Mouse (Mus musculus): ENCODE data around the gene 3100002H09Rik. TPM values are rescaled to one million over a fixed set of nuclear protein-coding genes. Genes with fewer than 3 reads are reported as not detected.

The 3100002H09Rik gene
- polyA plus RNA-seq, 1 experiment from 2014 or later, result not detected

DNA sequence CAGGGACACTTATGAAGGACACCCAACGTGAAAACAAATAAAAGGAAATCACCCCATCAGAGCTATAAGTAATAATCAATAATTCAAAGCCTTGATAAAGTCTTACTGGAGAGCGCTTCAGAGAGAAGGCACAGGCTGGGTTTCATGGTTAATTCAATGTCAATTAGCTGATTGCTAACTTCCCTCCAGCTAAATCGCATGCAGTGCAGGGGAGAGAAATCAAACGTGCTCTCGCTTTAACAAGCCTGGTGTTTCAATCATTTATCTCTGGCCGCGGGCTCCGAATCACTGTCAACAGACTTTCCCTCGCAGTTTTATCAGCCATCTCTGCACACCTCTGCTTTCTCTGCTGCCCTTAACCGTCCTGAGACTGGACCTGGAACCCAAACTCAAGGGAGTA lies 22.3 kb upstream of the 3100002H09Rik start:
- no peaks in the 10 kb centered on the region; the same call in 1 of the 2 replicates for H3K27me3 ChIP-seq (replicated peaks; ENCODE audit: insufficient read depth, low read length)
- no peaks in the 10 kb centered on the region for H3K36me3 ChIP-seq (ENCODE audit: insufficient read depth, low read length)
- ATAC-seq (no peak), DNase-seq (ENCODE audit: low spot score) (no peak)
- H3K4me3 ChIP-seq (ENCODE audit: low read depth, low read length), result no peak overlapping the region
- WGBS, result 72% methylated on average over 10 of the region's 10 CpGs
- H3K9me3 ChIP-seq (ENCODE audit: low read length), result no peaks in the 10 kb centered on the region
- no peak overlapping the region for H3K4me2 ChIP-seq (replicated peaks; ENCODE audit: low read depth, low read length)
- no peaks in the 10 kb centered on the region for H3K4me1 ChIP-seq (ENCODE audit: insufficient read depth, low read depth, low read length)
- no peak overlapping the region for H3K27ac ChIP-seq (ENCODE audit: low read length)
- no peak overlapping the region for H3K9ac ChIP-seq (replicated peaks; ENCODE audit: low read depth)
- TF ChIP-seq CTCF (IDR thresholded peaks at IDR 0.05) (no peak), EP300 (IDR thresholded peaks at IDR 0.05) (no peak)

DNA sequence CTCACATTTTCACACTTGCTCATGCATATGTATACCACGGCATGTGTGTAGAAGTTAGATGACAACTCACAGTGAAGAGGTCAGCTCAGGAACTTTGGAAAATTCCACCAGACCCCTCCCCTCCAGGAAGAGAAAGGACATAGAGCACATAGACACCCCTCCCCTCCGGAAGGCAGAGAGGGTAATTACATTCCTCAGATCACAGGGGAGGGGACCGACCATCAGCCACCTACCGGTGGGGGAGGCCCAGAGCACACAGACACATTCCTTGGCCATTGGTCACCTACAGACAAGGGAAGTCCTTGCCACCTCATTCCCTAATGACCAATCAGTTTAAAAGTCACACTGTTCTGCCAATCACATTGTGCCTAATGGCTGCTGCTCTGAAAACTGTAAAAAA lies 20.9 kb upstream of the 3100002H09Rik start:
- H3K27ac ChIP-seq (ENCODE audit: low read length), result no peak overlapping the region
- no peak overlapping the region for H3K9ac ChIP-seq (replicated peaks; ENCODE audit: low read depth)
- no peaks in the 10 kb centered on the region for H3K9me3 ChIP-seq (ENCODE audit: low read length)
- 41% methylated on average over 4 of the region's 4 CpGs for WGBS
- H3K4me3 ChIP-seq (ENCODE audit: low read depth, low read length), result no peak overlapping the region
- ATAC-seq (no peak), DNase-seq (ENCODE audit: low spot score) (no peak)
- no peaks in the 10 kb centered on the region for H3K4me1 ChIP-seq (ENCODE audit: insufficient read depth, low read depth, low read length)
- no peak overlapping the region for H3K4me2 ChIP-seq (replicated peaks; ENCODE audit: low read depth, low read length)
- no peaks in the 10 kb centered on the region for H3K36me3 ChIP-seq (ENCODE audit: insufficient read depth, low read length)
- no peaks in the 10 kb centered on the region; the same call in 1 of the 2 replicates for H3K27me3 ChIP-seq (replicated peaks; ENCODE audit: insufficient read depth, low read length)
- TF ChIP-seq CTCF (IDR thresholded peaks at IDR 0.05) (no peak), EP300 (IDR thresholded peaks at IDR 0.05) (no peak)

DNA sequence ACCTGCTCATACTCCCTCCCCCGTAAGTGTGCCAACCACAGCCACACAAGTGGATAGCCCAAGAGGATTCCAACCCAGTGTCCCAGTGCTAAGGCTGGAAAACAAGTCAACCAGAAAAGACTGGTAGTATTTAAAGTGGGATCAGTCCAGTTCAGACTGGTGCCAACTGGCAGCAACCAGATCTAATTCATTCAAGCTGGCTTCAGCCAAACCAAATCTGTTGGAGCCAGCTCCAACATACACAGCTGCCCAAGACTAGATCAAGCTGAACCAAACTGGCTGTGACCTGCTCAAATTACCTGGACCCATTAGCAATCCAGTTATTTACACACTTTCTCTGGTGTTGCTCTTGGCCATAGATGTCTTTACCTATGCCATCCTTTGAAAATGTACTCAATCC lies 16.2 kb upstream of the 3100002H09Rik start:
- Histone ChIP-seq H3K27ac (ENCODE audit: low read length) (no peak overlapping the region), H3K9ac (replicated peaks; ENCODE audit: low read depth) (no peak overlapping the region), H3K27me3 (replicated peaks; ENCODE audit: insufficient read depth, low read length) (no peaks in the 10 kb centered on the region), H3K36me3 (ENCODE audit: insufficient read depth, low read length) (no peaks in the 10 kb centered on the region), H3K4me2 (replicated peaks; ENCODE audit: low read depth, low read length) (no peak overlapping the region), H3K4me3 (ENCODE audit: low read depth, low read length) (no peak overlapping the region), H3K9me3 (ENCODE audit: low read length) (no peaks in the 10 kb centered on the region), H3K4me1 (ENCODE audit: insufficient read depth, low read depth, low read length) (no peaks in the 10 kb centered on the region)
- 60% methylated on average over 1 of the region's 1 CpGs for WGBS
- no peak for DNase-seq (ENCODE audit: low spot score)
- TF ChIP-seq CTCF (IDR thresholded peaks at IDR 0.05), result no peak
- TF ChIP-seq EP300 (IDR thresholded peaks at IDR 0.05), result no peak
- no peak for ATAC-seq

DNA sequence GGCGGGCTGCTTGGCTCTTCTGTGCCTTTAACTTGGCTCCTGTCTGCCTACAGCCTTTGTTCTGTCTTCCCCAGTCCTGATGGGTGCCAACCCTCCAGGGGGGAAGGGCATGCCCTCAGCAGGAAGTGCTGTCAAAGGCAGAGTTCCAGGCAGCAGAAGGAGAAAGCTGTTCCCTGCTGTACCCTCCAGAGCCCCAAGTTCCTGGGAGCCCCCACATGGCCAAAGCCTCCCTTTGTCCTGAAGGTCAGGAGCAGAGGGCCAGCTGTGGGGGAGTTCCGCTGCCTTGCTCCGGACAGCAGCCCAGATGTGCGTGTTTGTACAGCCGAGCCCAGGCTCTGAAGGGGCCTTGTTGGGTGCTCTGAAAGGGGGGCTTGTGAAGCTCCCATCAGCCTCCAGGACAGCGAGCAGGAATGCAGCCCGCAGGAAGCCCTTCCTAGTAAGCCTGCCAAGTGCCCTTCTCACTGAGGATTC lies 13.5 kb upstream of the 3100002H09Rik start:
- Histone ChIP-seq H3K4me2 (replicated peaks; ENCODE audit: low read depth, low read length) (no peak overlapping the region), H3K27me3 (replicated peaks; ENCODE audit: insufficient read depth, low read length) (no peaks in the 10 kb centered on the region), H3K4me3 (ENCODE audit: low read depth, low read length) (no peak overlapping the region), H3K9me3 (ENCODE audit: low read length) (no peaks in the 10 kb centered on the region), H3K36me3 (ENCODE audit: insufficient read depth, low read length) (no peaks in the 10 kb centered on the region), H3K27ac (ENCODE audit: low read length) (no peak overlapping the region), H3K9ac (replicated peaks; ENCODE audit: low read depth) (no peak overlapping the region), H3K4me1 (ENCODE audit: insufficient read depth, low read depth, low read length) (no peaks in the 10 kb centered on the region)
- WGBS, result 23% methylated on average over 7 of the region's 7 CpGs
- no peak for ATAC-seq
- TF ChIP-seq EP300 (IDR thresholded peaks at IDR 0.05) (no peak), CTCF (IDR thresholded peaks at IDR 0.05) (no peak)
- peak; percentile 9 for DNase-seq (ENCODE audit: low spot score)

GRCm38 (mm10) chr4:124622566-124622965 lies 12.0 kb upstream of the 3100002H09Rik start:
- H3K4me2 ChIP-seq (replicated peaks; ENCODE audit: low read depth, low read length), result no peak overlapping the region
- no peaks in the 10 kb centered on the region for H3K27me3 ChIP-seq (replicated peaks; ENCODE audit: insufficient read depth, low read length)
- no peak for TF ChIP-seq CTCF (IDR thresholded peaks at IDR 0.05)
- no peak for TF ChIP-seq EP300 (IDR thresholded peaks at IDR 0.05)
- H3K36me3 ChIP-seq (ENCODE audit: insufficient read depth, low read length), result no peaks in the 10 kb centered on the region
- H3K4me3 ChIP-seq (ENCODE audit: low read depth, low read length), result no peak overlapping the region
- no peak for DNase-seq (ENCODE audit: low spot score)
- no peaks in the 10 kb centered on the region for H3K9me3 ChIP-seq (ENCODE audit: low read length)
- no peak overlapping the region for H3K9ac ChIP-seq (replicated peaks; ENCODE audit: low read depth)
- ATAC-seq, result no peak
- H3K4me1 ChIP-seq (ENCODE audit: insufficient read depth, low read depth, low read length), result no peaks in the 10 kb centered on the region
- 85% methylated on average over 5 of the region's 5 CpGs for WGBS
- H3K27ac ChIP-seq (ENCODE audit: low read length), result no peak overlapping the region

- Histone ChIP-seq H3K27me3 (replicated peaks; ENCODE audit: insufficient read depth, low read length) (no peaks in the 10 kb centered on the region), H3K4me2 (replicated peaks; ENCODE audit: low read depth, low read length) (no peak overlapping the region), H3K36me3 (ENCODE audit: insufficient read depth, low read length) (no peaks in the 10 kb centered on the region), H3K9ac (replicated peaks; ENCODE audit: low read depth) (no peak overlapping the region), H3K4me3 (ENCODE audit: low read depth, low read length) (no peak overlapping the region), H3K4me1 (ENCODE audit: insufficient read depth, low read depth, low read length) (no peaks in the 10 kb centered on the region), H3K9me3 (ENCODE audit: low read length) (no peaks in the 10 kb centered on the region), H3K27ac (ENCODE audit: low read length) (no peak overlapping the region)
- ATAC-seq (no peak), DNase-seq (ENCODE audit: low spot score) (no peak)
- TF ChIP-seq EP300 (IDR thresholded peaks at IDR 0.05) (no peak), CTCF (IDR thresholded peaks at IDR 0.05) (no peak)
- WGBS, result 59% methylated on average over 11 of the region's 11 CpGs
Observed at GRCm38 (mm10) chr4:124621406-124621805, 10.8 kb upstream of the 3100002H09Rik start.

DNA sequence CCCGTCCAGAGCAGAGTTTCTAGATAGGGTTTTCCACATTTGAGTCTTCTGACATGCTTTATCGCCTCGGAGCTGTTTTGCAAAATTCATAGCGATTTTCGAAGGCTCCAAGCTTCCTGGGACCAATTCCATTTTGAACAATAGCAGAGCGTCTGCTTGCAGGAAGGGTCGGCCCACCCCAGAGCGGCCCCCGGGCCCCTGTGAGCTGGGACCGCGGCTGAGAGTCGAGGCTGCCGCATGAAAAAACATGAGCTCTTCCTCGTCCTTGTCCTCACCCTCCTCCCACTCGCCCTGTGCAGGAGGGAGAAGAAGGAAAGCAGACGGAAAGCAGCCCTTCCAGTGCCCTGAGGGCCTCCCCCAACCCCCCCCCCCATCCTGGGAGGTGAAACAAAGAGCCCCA lies 8.0 kb upstream of the 3100002H09Rik start:
- Histone ChIP-seq H3K4me2 (replicated peaks; ENCODE audit: low read depth, low read length) (no peak overlapping the region), H3K27ac (ENCODE audit: low read length) (no peak overlapping the region), H3K9me3 (ENCODE audit: low read length) (no peaks in the 10 kb centered on the region), H3K9ac (replicated peaks; ENCODE audit: low read depth) (no peak overlapping the region), H3K36me3 (ENCODE audit: insufficient read depth, low read length) (no peaks in the 10 kb centered on the region), H3K27me3 (replicated peaks; ENCODE audit: insufficient read depth, low read length) (no peaks in the 10 kb centered on the region), H3K4me1 (ENCODE audit: insufficient read depth, low read depth, low read length) (no peaks in the 10 kb centered on the region), H3K4me3 (ENCODE audit: low read depth, low read length) (no peak overlapping the region)
- DNase-seq (ENCODE audit: low spot score) (no peak), ATAC-seq (no peak)
- TF ChIP-seq EP300 (IDR thresholded peaks at IDR 0.05), result no peak
- no peak for TF ChIP-seq CTCF (IDR thresholded peaks at IDR 0.05)
- WGBS, result 14% methylated on average over 16 of the region's 16 CpGs

Data from lung, postnatal 0 days (tissue).